Mouse (Mus musculus) heart, postnatal 10 days (tissue): ENCODE results near the gene Wipi2. TPM values are rescaled to one million over a fixed set of nuclear protein-coding genes. Genes with fewer than 3 reads are reported as not detected.

Experiments used
- DNase-seq, 2 experiments: peaks; one replicate each; pipeline ENCODE4 v3.0.0; 2021
- intact Hi-C: fragments of 180-260 bp; cut with DNase I; formaldehyde crosslinking; loops from one replicate; pipeline ENCODE4 v1.15.1; 2025
- total RNA-seq, 2 experiments: library from RNA; stranded (reverse); gene quantifications; 2 replicates each; pipeline ENCODE4 v1.2.3; 2021

Wipi2 gene
- 10 to 100 TPM; 39.0 to 39.3 TPM for total RNA-seq

DNA sequence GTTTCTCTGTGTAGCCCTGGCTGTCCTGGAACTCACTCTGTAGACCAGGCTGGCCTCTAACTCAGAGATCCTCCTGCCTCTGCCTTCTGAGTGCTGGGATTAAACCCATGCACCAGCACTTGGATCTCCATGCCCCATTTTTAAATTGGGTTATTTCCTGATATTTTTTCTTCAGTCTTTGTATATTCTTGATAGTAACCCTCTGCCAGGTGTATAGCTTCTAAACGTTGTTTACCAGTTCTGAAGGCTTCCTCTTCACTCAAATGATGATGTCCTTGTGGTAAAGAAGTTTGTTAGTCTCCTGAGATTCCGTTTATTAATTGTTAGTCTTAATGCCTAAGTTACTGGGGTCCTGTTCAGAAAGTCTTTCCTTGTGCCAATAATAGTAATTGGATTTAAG lies at the start of gene Wipi2:
Wipi2 (plus strand) TSS at position 301 of the 400 bp plus-strand sequence.
- intact Hi-C loops = no loop called here

DNA sequence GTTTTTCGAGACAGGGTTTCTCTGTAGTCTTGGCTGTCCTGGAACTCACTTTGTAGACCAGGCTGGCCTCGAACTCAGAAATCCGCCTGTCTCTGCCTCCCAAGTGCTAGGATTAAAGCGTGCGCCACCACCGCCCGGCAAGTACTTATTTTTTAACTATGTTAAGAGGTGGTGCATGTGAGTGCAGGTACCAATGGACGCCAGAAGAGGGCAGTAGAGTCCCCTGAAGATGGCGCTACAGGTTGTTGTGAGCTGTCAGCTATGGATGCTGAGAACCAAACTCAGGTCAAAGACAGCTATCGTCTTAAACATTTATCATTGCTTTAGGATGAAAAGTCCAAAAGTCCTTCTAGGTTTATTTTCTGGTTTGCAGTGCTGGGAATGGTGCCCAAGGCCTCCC lies 49.3 kb upstream of the Wipi2 start:
- no peak for DNase-seq
- intact Hi-C loops = no loop called here

More for the DNA sequence above, at the start of gene Wipi2:
- no peak for DNase-seq

DNA sequence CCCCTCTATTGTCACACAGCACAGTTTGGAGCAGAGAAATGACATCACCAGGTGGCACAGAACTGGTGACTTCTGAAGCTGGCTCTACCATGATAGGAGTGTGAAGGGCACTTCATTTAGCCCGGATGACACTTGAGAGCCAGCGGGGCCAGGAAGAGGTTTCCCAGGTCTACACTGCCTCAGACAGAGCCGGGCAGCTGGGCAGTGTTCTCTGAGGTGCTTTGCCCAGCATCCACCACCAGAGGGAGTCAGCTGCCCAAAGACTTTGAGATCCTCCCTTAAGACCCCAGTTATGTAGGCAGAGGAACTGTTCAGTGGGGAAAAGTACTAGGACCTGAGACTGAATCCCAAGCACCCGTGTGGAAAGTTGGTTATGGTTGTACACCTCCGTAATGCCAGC lies 46.0 kb upstream of the Wipi2 start:
- intact Hi-C loops = loop anchor here (1.0 to 10.0 kb wide), 3 partner anchors 39 to 263 kb away; no protein-coding TSS in a partner anchor

DNA sequence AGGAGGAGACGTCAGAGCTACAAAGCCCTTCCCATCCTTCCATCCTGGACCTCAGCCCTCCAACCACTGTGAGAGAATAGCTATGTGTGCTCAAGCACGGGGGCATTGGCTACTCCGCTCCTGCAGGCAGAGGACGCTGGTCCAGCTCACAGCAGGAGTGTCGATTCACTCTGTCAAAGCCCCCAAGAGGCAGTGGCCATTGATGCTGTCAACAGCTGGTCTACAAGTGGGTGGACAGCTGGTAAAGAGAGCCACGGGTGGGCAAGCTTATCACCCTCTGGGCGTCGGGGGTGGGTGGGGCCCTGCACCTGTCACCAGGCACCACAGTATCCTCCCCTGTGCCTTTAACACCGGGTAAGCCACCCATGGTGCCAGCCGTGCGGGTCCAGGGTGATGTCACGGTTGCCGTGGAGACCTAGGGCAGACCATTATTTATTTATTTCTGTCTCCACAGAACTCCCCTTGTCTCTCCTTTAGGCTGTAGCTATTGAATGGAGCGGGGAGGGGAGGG lies 43.8 kb upstream of the Wipi2 start:
- intact Hi-C loops = loop anchor here (10.0 kb wide), 1 partner anchor 261 kb away; no protein-coding TSS in a partner anchor

More for the DNA sequence above, 46.0 kb upstream of the Wipi2 start:
- DNase-seq = peak; percentile 39 to 63

DNA sequence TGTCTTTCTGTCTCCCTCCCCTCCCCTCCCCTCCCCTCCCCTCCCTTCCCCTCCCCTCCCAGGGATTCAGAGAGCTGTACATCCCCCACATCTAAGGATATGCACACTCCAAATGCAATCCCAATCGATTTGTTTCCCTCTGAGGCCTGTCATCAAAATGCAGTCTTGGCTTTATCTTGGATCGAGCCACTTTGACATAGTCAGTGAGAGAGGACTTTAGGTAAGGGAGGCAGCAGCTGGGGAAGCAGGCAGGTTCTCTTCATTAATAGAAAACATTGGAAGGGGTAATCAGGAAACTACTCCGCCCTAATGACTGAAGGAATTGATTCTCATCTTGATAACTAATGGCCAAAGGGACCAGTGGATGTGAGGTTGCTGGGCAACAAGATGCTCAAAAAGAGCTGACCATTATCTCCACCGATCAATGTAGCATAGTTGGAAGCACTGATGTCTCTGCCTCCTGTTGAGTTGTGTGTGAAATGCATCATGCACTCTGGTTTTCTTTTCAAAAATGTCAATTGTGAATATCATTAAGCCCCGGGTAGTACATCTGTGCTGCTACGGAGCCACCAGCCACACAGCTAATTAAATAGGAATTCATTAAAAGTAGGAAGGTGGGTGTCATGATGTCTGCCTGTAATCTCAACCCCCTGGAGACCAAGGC lies 36.4 kb upstream of the Wipi2 start:
- intact Hi-C loops = no loop called here
- DNase-seq = no peak

More for the DNA sequence above, 43.8 kb upstream of the Wipi2 start:
- DNase-seq = no peak

DNA sequence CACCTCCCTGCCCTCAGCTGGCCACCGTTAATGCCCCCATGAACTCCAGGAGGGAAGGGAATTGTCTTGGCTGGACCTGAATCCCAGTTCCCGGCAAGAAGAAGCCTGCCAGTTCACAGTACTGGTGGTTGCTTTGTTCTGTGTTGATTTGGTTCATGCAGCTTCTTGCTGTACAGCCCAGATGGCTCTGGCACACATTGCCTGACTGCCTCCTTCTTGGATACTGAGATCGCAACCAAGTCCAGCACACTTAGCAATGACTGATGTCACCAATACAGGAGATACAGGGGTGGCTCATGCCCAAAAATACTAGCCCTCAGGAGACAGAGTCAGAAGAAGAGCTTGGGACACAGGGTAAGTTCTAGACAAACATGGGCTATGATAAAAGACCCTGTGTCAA lies 31.8 kb upstream of the Wipi2 start:
- intact Hi-C loops = no loop called here

DNA sequence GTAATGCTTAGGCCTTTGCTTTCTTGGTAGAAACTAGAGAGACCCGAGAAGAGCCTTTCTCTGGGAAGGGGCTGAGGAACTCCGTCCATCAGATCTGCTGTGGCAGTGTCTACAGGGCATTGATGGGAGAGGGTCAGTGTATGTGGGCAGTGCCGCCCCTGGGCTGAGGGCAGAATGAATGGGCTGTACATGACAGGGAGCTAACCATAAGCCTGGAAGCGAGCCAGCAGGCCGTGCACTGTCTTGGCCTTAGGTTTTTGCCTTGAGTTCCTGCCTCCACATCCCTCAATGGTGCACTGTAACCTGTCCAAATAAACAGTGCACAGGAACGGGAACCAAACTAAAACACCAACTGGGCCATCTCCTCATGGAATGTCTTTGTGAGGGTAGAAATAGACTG lies 30.8 kb upstream of the Wipi2 start:
- intact Hi-C loops = no loop called here
- no peak for DNase-seq

More for the DNA sequence above, 31.8 kb upstream of the Wipi2 start:
- DNase-seq = no peak

DNA sequence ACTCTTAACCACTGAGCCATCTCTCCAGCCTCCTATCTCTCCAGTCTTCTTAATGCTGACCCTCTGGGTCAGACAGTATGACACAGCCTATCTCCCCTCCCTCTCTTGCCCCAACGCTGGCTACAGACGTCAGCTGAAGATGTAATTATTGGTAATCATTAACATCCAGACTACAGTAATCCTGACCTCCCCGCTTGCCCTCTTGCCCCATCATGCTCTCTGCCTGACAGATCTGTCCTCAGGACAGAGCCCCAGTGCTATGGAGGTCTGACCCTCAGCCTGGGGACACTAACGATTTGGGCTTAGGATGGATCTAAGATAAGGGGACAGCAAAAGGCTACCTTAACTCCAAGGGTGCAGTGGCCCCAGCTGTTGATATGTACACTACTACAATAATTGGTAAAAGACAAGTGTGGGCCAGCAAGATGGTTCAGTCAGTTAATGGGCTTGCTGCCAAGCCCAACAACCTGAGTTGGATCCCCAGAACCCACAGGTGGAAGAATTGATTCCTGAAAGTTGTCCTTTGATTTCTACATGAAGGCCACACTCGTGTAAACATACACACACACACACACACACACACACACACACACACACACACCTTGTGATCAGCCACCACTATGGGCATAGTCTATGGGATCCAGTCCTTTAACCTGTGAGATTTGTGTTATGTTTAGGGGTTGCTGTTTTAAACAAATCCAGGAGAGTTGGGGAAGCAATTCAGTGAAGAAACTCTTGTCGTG lies 29.7 kb upstream of the Wipi2 start:
- intact Hi-C loops = no loop called here
- DNase-seq = no peak

DNA sequence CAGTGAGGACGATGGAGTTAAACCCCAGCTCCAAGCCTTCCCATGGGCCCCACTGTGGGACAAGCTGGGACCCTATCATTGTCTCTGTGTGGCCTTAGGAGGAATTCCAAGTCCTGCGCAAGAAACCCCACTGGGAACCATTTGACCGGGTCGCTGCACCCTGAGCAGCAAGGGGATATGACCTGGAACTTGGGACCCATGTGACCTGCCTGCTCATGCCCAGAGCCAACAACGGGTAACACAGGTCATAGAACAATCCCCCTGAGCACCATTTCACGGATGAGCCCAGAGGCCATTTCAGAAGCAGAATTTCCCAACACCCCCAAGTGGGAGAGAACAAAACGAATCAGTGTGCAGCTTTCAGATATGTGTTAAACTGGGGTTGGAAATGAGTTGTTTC lies 23.1 kb upstream of the Wipi2 start:
- DNase-seq = no peak
- intact Hi-C loops = no loop called here

DNA sequence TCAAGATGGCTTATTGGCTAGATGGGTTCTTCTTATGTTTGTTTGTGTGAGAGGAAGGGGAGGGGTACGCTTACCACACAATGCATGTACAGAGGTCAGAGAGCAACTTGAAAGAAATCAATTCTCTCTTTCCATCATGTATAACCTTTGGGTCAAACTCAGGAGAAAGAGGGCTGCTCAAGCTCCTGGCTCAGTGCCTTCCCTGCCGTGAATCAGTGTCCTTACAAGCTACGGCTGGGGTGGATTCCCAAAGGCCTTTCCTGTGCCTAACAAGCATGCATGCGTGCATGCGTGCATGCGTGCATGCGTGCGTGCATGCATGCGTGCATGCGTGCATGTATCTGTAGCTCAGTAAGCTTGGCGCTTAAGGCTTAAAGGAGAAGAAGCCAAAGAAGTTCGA lies 22.2 kb upstream of the Wipi2 start:
- DNase-seq = no peak
- intact Hi-C loops = no loop called here

DNA sequence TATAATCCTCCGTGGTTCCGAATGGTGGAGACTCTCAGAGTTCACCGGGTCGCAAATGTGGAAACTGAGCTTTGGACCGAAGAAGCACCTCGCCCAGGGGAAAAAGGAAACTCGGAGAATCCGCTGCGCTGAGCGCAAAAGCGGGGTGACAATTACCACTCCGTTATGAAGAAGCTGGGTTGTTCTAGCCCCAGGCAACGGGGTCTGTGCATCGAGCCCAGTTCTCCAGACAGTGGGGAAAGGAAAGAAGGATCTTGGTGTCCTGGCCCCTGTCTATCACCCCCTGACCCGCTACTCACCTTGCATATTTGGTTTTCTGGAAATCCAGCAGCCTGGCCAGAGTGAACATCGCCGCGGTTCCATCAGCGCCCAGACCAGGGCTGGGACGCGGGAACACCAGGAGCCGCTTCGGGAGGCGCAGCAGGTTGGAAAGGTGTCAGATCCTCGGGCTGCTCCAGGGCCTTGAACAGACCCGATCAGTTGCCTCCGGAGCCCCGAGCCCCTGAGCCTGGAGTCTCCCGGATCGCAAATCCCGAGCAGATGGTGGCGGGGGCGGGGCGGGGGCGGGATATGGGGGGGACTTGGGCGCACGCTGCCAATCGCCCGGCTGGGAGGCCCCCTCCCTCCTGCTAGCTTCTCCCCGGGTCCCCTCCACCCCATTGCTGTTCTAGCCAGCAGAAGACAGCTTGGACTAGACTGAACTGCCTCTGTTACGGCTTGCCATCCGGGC lies 19.1 kb upstream of the Wipi2 start, which contains the start of gene Mmd2:
Mmd2 (minus strand) TSS at position 542 of the 730 bp plus-strand sequence.
- intact Hi-C loops = no loop called here
- DNase-seq = no peak

DNA sequence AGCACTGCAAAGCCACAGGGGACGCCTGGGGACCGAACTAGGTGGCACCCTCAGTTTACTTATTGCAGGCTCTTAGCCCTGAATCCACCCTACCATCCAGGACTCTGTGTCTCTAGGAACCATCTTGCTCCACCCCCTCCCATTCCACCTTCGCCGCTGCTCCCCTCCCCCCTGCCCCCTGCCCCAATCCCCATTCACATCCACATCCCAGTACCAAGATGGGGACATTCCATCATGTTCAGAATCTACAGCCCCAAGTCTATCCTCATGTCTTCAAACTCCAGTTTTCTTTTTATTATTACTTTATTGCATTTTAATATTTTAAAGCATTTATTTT lies 18.5 kb upstream of the Wipi2 start:
- intact Hi-C loops = no loop called here
- no peak for DNase-seq

DNA sequence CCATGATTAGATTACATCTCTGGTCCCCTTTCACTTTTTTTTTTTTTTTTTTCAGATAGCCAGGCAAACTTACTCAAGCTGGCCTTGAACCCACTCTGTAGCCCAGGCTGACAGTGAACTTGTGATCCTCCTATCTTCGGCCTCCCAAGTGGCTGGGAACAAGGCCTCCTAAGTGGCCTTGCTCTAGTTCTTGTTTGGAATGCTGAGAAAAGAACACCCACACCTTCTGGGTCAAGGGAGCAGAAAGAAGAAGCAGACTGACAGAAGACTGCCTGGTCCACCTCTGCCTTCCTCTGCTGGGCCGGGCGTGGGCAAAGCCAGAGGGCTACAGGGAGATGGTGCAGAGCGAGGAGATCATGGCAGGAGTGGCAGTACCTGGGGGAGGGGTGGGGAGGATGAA lies 17.1 kb upstream of the Wipi2 start:
- DNase-seq = no peak
- intact Hi-C loops = loop anchor here (10.0 kb wide), 1 partner anchor 236 kb away; no protein-coding TSS in a partner anchor

DNA sequence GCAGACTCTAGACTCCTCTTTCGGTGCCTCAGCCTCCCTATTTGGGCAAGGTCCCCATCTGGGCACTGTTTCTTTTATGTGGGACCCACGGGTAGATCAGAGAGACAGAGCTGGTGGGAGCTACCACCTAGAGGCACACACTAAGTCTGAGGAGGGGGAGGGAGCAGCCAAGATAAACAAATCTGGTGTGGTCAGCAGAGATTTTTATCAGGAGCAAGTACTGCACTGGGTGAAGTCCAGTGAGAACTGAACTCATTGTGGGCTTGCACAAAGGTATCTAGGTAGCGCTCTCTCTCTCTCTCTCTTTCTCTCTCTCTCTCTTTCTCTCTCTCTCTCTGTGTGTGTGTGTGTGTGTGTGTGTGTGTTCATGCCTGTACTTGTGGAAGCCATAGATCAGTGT lies 13.0 kb upstream of the Wipi2 start:
- intact Hi-C loops = loop anchor here (10.0 kb wide), 1 partner anchor 240 kb away; no protein-coding TSS in a partner anchor
- no peak for DNase-seq

DNA sequence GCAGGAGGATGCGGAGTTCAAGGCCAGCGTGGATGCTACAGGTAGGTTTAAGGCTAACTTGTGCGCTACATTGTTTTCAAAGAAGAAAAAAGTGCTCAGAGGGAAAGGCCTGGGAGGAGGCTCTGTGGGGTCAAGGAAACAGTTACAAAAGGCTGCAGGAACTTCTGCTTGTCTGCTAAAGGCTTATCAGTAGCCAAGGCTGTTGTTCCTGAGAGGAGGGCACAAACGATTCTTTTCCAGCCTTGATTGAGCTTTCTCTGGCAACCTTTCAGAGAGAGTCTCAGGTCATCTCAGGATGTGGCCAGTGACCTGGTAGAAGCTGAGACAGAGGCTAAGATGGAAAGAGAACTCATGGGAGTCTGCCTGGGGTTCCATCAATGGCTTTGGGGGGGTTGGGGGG lies 11.9 kb upstream of the Wipi2 start:
- no peak for DNase-seq
- intact Hi-C loops = loop anchor here (10.0 kb wide), 1 partner anchor 241 kb away; no protein-coding TSS in a partner anchor

DNA sequence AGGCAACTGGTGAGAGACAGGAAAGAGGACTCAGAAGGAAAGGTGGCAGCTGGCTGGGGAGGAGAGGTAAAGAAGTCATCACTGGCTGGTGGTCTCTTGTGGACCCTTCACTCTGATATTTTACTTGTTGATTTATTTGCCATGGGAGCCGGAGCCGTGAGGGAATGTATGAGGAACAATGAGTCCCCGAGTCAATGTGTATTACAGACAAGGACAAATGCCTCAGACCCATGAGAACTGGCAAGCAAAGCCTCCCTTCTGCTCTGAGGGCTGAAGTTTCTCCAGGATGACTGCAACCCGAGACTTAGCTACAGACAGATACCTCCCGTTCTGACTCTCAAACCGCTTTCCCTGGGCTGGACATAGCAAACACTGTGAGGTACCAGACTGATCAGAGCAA lies 11.2 kb upstream of the Wipi2 start:
- no peak for DNase-seq
- intact Hi-C loops = loop anchor here (10.0 kb wide), 1 partner anchor 242 kb away; no protein-coding TSS in a partner anchor

DNA sequence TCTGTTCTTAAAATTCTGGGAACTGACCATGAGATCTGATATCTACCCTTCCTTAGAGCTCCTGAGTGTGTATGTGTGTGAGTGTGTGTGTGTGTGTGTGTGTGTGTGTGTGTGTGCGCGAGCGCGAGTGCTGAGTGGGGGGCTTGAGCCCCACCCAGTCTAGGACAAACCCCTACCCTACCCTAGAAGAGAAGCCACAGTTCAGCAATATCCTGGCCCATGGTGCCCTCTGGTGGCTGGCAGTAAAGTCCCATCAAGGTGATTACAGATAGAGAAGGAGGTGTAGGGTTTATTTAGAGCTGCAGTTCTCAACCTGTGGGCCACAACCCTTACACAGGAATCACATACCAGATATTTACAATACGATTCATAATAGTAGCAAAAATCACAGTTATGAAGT lies 7.6 kb upstream of the Wipi2 start:
- intact Hi-C loops = loop anchor here (1.0 to 10.0 kb wide), 5 partner anchors 39 to 245 kb away; no protein-coding TSS in a partner anchor
- DNase-seq = peak; percentile 40 to 57

DNA sequence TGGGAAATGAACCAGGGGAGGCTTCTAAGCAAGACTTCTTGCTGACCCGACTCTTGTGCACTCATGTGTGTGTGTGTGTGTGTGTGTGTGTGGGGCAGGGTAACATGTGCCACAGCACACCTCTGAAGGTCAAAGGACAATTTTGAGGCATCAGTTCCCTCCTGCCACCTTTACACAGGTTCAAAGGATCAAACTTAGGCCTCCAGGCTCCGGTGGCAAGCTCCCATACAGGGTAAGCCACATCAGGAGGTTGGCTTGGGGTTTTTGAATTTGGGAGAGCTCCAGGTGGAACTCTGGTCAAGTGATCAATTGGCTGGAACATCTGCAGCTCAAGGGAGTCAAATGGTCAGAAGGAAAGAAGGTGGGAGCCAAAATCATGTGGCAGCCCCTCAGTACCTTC lies 6.1 kb upstream of the Wipi2 start:
- DNase-seq = no peak
- intact Hi-C loops = loop anchor here (2.0 to 5.0 kb wide), 2 partner anchors 65 to 139 kb away; no protein-coding TSS in a partner anchor

DNA sequence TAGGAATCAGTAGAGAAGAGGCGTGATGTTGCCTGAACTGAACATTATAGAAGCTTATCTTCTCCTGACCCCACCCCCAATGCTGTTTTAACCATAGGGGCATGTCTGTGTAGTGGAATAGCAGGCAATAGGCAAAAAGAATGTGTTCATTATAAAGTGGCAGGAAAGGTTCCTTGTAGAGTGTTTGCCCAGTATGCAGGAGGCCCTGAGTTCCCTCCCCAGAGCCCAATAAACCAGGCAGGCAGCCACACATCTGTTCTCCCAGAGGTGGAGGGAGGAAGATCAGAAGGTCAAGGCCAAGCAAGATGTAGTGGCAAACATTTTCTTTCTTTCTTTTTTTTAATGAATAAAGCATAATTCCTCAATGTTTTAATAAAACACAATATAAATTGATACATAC lies 5.4 kb upstream of the Wipi2 start:
- intact Hi-C loops = loop anchor here (5.0 kb wide), 1 partner anchor 140 kb away; no protein-coding TSS in a partner anchor

DNA sequence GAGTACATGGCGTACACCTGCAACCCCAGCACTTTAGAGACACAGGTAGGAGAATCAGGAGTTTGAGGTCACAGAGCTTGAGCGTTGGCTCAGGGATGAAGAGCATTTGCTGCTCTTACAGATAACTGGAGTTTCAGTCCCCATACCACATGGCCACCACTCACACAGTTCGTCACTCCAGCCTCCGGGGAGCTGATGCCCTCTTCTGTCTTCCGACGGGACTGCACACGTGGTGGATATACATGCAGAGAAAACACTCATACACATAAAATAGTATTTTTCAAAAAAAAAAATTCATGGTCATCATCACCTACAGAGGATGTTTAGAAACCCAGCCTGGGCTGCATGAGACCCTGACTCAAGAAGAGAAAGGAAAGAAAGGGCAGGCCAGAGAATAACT lies 4.4 kb upstream of the Wipi2 start:
- no peak for DNase-seq
- intact Hi-C loops = loop anchor here (5.0 kb wide), 1 partner anchor 141 kb away; no protein-coding TSS in a partner anchor

More for the DNA sequence above, 5.4 kb upstream of the Wipi2 start:
- DNase-seq = no peak
